Mouse (Mus musculus): ENCODE measurements around the gene Olfr1411.

Olfr1411 gene

DNA sequence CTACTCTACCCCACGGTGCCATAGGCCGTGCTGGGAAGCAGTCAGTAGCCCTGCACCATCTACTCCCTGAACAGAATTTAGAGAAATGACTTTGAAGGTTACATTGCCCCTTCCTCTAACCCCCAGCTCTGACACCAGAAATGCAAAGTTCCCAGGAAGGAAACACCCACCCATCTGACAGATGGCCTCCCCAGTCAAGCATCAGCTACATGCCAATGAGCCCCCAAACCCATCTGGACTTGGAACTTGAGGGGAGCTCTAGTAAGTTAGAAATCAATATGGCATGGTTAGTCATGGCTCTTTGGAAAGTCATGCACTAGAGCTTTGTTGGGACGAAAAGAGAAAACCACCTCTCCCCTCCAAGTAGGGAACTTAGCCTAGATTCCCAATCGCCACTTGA, 44.5 kb downstream of the Olfr1411 start:
- DNase-seq (ENCODE audit: low spot score in 2 of 2): no peak

DNA sequence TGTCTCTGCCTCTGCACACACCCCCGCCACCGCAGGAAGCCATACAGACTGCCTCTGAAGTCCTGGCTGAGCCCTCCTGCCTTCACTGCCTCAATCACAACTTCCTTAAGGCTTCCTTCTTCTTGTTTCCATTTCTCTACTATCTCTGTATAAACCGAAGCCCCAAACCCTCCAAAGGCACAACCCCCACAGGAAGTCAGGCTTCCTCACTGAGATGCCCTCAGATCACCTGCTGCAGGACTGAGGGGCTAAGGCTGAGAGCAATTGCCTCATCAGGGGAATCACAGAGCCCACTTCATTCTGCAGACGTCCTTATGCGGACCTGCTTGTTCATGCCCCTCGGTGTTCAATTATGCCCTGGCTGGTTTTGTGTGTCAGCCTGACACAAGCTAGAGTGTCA, 46.2 kb downstream of the Olfr1411 start:
- no peak for DNase-seq (ENCODE audit: low spot score in 2 of 2)

DNA sequence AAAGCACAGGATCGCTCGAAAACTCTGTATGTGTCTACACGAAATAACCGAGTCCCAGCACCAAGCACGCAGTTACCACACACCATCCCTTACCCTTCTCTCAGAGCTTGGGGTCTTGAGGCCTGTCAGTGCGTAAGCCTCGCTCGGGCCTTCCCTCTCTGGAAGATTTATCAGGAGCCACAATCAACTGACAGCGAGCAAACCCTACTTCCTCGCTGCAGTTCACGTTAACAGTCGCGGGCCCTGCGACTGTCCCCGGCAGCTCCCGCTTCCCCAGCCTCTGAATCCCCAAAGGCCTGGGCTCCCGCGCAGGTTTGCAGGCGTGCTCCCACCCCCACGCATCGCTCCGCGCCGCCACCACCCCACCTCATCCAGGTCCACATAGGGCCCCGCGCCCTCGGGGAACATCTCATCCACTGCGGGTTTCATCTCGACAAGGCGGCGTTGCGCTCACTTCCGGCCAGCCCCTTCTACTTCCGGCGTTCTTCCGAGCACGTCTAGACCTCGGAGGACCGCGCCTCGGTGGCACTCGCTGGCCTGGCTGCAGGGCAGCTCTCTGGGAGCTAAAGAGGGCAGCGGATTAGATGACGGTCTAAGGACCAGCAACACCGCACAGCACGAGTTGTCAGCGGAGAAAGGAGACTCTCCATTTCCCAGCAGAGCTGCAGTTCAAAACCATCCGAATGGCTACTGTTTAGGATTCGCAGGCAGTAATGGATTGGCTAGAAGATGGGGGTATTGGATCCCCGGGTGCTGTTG, 47.5 kb downstream of the Olfr1411 start, which contains the start of gene Cops9:
TSS of gene Cops9 (minus strand) at position 472 of the 759 bp plus-strand sequence.
- peak; percentile 79 to 86 for DNase-seq (ENCODE audit: low spot score in 2 of 2)

DNA sequence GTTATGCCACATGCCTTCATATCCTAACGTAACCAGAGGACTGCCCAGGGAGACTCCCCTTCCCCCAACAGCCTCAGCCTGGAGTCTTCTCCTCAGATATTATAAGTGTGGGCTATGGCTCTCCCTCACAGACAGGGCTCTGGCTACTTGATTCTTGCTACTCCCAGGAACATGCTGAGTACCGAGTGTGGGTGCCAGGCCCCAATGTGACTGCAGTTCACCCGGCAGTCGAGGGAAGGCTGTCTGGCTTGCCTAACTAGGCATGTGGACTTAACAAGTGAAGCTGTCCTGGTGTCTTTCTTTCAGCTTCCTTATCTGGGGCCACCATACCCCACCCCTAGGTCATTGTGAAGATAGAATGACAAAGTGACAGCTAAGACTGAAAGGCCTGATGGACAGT, 49.5 kb downstream of the Olfr1411 start:
- no peak for DNase-seq (ENCODE audit: low spot score in 2 of 2)

DNA sequence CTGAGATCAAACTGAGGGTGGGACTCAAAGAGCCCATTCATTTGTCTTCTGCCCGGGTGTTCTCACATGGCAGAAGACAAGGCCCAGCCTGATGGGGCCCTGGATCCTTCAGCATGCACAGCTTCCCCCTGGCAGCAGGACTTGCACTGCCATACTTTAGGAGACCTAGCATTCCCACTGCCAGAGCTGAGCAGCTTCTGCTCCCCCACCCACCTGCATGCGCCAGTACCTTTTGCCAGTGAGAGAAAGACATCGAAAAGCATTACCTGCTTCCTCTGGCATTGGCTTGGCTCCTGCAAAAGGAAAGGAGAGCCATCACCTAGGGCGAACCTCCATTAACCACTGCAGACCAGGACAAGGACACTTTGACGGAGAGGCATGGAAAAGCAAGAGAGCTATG, 50.7 kb downstream of the Olfr1411 start:
- no peak for DNase-seq (ENCODE audit: low spot score in 2 of 2)

DNA sequence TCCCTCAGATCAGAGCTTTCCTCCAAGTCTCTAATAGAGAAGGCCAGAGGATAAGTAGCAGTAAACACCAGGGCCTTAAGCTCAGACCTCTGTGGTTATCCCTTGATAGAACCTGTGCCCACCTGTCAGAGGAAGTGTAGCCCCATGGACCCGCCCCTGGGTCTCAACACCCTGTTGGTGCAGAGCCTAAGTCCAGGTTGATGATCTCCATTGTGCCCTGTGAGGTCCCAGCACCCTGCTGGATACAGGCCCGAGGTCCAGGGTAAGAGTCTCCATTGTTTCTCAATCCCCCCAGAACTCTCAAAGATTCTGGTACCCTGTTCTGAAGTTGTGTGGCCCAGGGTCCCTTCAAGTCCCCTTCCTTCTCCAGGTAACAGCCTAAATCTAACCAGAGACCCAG, 51.9 kb downstream of the Olfr1411 start:
- DNase-seq (ENCODE audit: low spot score in 2 of 2): no peak

DNA sequence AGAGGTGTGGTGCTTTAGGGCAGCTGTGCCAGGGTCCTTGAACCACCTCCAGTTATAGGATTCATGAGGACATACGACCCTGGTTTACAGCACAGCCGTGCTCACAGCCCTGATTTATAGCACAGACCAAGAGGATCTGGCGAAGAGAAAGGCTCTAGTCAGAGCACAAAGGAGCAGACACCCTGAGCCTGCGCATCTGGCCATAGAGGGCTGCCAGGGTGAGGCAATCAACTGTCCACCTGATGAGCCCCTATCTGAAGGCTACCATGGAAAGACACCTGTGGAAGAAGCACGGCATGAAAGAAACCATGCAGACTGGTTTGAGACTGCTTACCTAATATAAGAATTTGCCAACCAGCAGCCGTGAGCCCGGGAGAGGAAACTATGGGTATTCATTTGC, 52.4 kb downstream of the Olfr1411 start:
- DNase-seq (ENCODE audit: low spot score in 2 of 2): no peak

DNA sequence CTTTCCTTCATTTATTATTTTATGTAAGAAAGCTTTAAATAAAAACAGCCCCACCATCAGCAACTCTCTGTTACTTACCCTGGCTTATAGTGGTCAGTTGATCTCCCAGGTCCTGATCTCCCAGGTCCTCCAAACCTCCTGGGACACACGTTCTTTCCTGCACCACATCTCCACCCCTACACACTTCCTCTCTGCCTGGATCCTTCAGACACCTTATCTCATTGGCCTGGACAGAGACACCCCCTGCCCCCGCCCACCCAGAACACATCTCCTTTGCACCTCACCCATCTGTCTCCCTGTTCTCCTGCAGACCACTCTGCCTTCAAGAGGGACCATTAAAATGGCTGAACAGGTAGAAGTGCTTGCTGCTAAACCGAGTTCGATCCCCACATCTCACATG, 52.8 kb downstream of the Olfr1411 start:
- DNase-seq (ENCODE audit: low spot score in 2 of 2): no peak

Data from frontal cortex, postnatal 10 days (tissue).